Mouse (Mus musculus): ENCODE results near the gene Pnrc2.

- TF ChIP-seq EP300 (IDR thresholded peaks at IDR 0.05; ENCODE audit: low read depth) (no peak), CTCF (IDR thresholded peaks at IDR 0.05; ENCODE audit: low read depth) (no peak)
Measured at GRCm38 (mm10) chr4:135883401-135883851, 9.8 kb upstream of the Pnrc2 start.
